Comparison of ENCODE assay signal across 8 mouse cellular contexts in genomic region chr9:57935683-57936437, GRCm38 (mm10). TPM values are rescaled to one million over a fixed set of nuclear protein-coding genes. Genes with fewer than 3 reads are reported as not detected.
DNase-seq lines count a peak whose midpoint lies in the region; ATAC-seq and TF ChIP-seq lines count a peak whose summit lies in the region.

No protein-coding gene starts in this region.

- TF ChIP-seq EP300 in heart, postnatal 0 days (IDR thresholded peaks at IDR 0.05; ENCODE audit: low read depth), result no peak

- H3K27me3 ChIP-seq in heart, postnatal 0 days (ENCODE audit: control insufficient read depth, insufficient read depth, low read length), result peaks cover 22% of the 10 kb centered on the region

- no peak overlapping the region for H3K27ac ChIP-seq in heart, postnatal 0 days (ENCODE audit: low read depth)

- no peaks in the 10 kb centered on the region for H3K9me3 ChIP-seq in heart, postnatal 0 days (replicated peaks; ENCODE audit: control insufficient read depth, low read length)

- TF ChIP-seq CTCF in heart, postnatal 0 days (IDR thresholded peaks at IDR 0.05; ENCODE audit: low read depth), result peak; percentile 90

- peak; percentile 70 for ATAC-seq in CD4-positive, CD25-positive, alpha-beta regulatory T cell, adult 4 months
- peak; percentile 55; the same call in 1 of the 2 replicates for ATAC-seq in heart, postnatal 0 days (ENCODE audit: insufficient read depth, low read depth)
- no peak for ATAC-seq in activated CD4-positive, CD25-positive, alpha-beta regulatory T cell, adult 4 months

- no peak overlapping the region for H3K9ac ChIP-seq in heart, postnatal 0 days (replicated peaks; ENCODE audit: low read depth, low read length)

- WGBS in heart, postnatal 0 days, result 29% methylated on average over 6 of the region's 6 CpGs

- H3K4me2 ChIP-seq in heart, postnatal 0 days (ENCODE audit: low read depth, low read length), result no peak overlapping the region

- no peaks in the 10 kb centered on the region; the same call in 1 of the 2 replicates for H3K36me3 ChIP-seq in heart, postnatal 0 days (replicated peaks; ENCODE audit: control insufficient read depth, insufficient read depth, low read length)

- no peak overlapping the region for H3K4me3 ChIP-seq in heart, postnatal 0 days (ENCODE audit: low read depth, low read length)

- DNase-seq in NIH3T3 (ENCODE audit: low read depth), result peak; percentile 86
- peak; percentile 95 to 98 for DNase-seq in cerebellum, postnatal 36 days
- DNase-seq in heart, postnatal 0 days (ENCODE audit: low spot score), result peak; percentile 88
- DNase-seq in layer of hippocampus, adult 8-10 months (ENCODE audit: low spot score in 2 of 2), result peak; percentile 78 to 90
- DNase-seq in lung, postnatal 4 days, result peak; percentile 83 to 91
- DNase-seq in spleen, adult 12 weeks (ENCODE audit: low spot score), result peak; percentile 66

- no peaks in the 10 kb centered on the region; the same call in 1 of the 2 replicates for H3K4me1 ChIP-seq in heart, postnatal 0 days (ENCODE audit: control insufficient read depth, insufficient read depth)

RNA-seq across cellular contexts. Expression of gene Sema7a, which starts 4.1 kb away (rescaled TPM):
- not detected for polyA plus RNA-seq in CD4-positive, CD25-positive, alpha-beta regulatory T cell, adult 4 months (2017; shearing (Covaris generic))
- total RNA-seq in heart, postnatal 0 days (2014; rRNA removed; ENCODE audit: low replicate concordance), result 12.4 and 16.8 TPM in 2 replicates
- polyA plus RNA-seq in heart, postnatal 0 days (2015; fragmentation: Nextera tagmentation; extraction: Ambion mirVana), result 0.63 and 1.2 TPM in 2 replicates
- total RNA-seq in layer of hippocampus, adult 8-10 months (2022), result 100 to 1,000 TPM in 1 of 4 experiments, 10 to 100 TPM in 3; 91.0 to 102 (median 94.4) TPM
- under 1 TPM; 0.16 to 0.55 TPM for polyA plus RNA-seq in activated CD4-positive, CD25-positive, alpha-beta regulatory T cell, adult 4 months (2017; shearing (Covaris generic))

RNA-seq across cellular contexts. Expression of gene Ubl7, which starts 25.1 kb away (rescaled TPM):
- polyA plus RNA-seq in CD4-positive, CD25-positive, alpha-beta regulatory T cell, adult 4 months (2017; shearing (Covaris generic)), result 100 to 1,000 TPM; 138 to 191 TPM
- total RNA-seq in heart, postnatal 0 days (2014; rRNA removed; ENCODE audit: low replicate concordance), result 94.9 and 132 TPM in 2 replicates
- polyA plus RNA-seq in heart, postnatal 0 days (2015; fragmentation: Nextera tagmentation; extraction: Ambion mirVana), result 139 TPM in 2 replicates
- 100 to 1,000 TPM in 2 of 4 experiments, 10 to 100 TPM in 2; 94.6 to 102 (median 98.2) TPM for total RNA-seq in layer of hippocampus, adult 8-10 months (2022)
- polyA plus RNA-seq in activated CD4-positive, CD25-positive, alpha-beta regulatory T cell, adult 4 months (2017; shearing (Covaris generic)), result 100 to 1,000 TPM; 119 to 137 TPM
